Mouse (Mus musculus) heart, adult 2 months (tissue): Measurements from ENCODE around the gene Rps6ka1.

ENCODE experiments used
- CTCF ChIP-seq: fragments of 200-600 bp; IDR thresholded peaks from 2 replicates; pipeline ENCODE4 v1.8.1; 2022; ENCODE audit warnings: antibody characterized with exemption, mild to moderate bottlenecking, moderate library complexity
- POLR2A ChIP-seq: fragments of 200-500 bp; IDR thresholded peaks from 2 replicates; pipeline ENCODE4 v1.6.1; 2011; ENCODE audit warnings: mild to moderate bottlenecking, low read depth, low read length, control low read depth; ENCODE audit not compliant: insufficient read depth

- no peak for TF ChIP-seq CTCF
- no peak for TF ChIP-seq POLR2A
Measured at GRCm38 (mm10) chr4:133896984-133897383, 9.4 kb upstream of the Rps6ka1 start.
